Mouse (Mus musculus) thymus, adult 2 months (tissue): ENCODE data around the gene Fry.

Experiments
- CTCF ChIP-seq: fragments of 200-500 bp; IDR thresholded peaks from 2 replicates; pipeline ENCODE4 v1.5.1; 2012; ENCODE audit warnings: mild to moderate bottlenecking, control low read depth, low read length, moderate library complexity, borderline replicate concordance; ENCODE audit not compliant: control insufficient read depth, poor library complexity, insufficient read depth; ENCODE audit errors: extremely low read depth
- POLR2A ChIP-seq: fragments of 200-500 bp; IDR thresholded peaks from 2 replicates; pipeline ENCODE4 v1.6.1; 2012; ENCODE audit warnings: mild to moderate bottlenecking, low read length, control low read depth, moderate library complexity; ENCODE audit not compliant: control insufficient read depth, poor library complexity, insufficient read depth; ENCODE audit errors: extremely low read depth

DNA sequence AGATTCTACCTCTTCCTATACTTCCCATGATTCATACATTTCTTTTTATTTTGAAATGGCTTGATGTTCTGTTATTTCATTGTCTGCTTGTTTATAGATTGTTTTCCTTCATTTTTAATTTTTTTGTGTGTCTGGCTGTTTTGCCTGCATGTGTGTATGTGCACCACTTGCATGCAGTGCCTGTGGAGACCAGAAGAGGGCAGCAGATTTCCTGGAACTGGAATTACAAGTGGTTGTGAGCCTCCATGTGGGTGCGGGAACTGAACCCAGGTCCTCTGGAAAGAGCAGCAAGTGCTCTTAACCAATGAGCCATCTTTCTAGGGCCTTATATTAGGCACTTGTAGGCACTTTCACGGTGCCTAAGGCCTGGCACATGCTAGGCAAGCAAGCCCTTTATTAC lies 314.5 kb downstream of the Fry start:
- TF ChIP-seq POLR2A (no peak), CTCF (no peak)
